Mouse (Mus musculus): Measurements from ENCODE around the gene Gm10491.

DNA sequence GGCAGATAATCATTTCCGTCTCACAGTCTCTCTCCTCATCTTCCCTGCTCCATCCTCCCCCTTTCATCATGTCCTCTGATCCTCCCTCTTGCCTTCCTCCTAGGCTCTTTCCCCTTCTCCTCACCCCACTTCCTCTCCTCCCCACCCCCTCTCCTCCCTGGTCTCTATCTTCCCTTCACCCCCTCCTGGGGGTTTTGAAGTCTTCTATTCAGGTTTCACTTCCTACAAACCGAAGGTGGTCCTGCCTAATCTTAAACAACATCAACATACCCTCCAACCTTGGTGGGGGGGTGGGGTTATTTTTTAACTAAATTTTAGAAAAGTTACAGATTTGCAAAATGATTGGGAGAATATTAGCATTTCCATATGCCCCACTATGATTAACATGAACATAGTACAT, 39.1 kb downstream of the Gm10491 start:
- TF ChIP-seq POLR2A (IDR thresholded peaks at IDR 0.05; ENCODE audit: insufficient read length, low read depth): no peak
- no peak for TF ChIP-seq E2F4 (IDR thresholded peaks at IDR 0.05; ENCODE audit: insufficient read depth)
